Mouse (Mus musculus) macrophage (primary cell): Measurements from ENCODE around the gene Psmb5. TPM values are rescaled to one million over a fixed set of nuclear protein-coding genes. Genes with fewer than 3 reads are reported as not detected.

ENCODE experiments used
- H3K27ac ChIP-seq: fragments of 350-480 bp; formaldehyde crosslinking; 2 replicates; pipeline ENCODE4 v1.9.0; 2021
- H3K36me3 ChIP-seq: fragments of 350-480 bp; formaldehyde crosslinking; 2 replicates; pipeline ENCODE4 v1.9.0; 2021; ENCODE audit errors: inconsistent target
- H3K4me3 ChIP-seq: fragments of 350-480 bp; formaldehyde crosslinking; 2 replicates; pipeline ENCODE4 v1.9.0; 2021; ENCODE audit errors: inconsistent target
- H3K79me2 ChIP-seq: fragments of 350-480 bp; formaldehyde crosslinking; 2 replicates; pipeline ENCODE4 v1.9.0; 2021; ENCODE audit errors: inconsistent target
- WGBS: methylation state at CpG from one replicate; pipeline ENCODE4 v1.1.7; 2026; ENCODE audit warnings: inconsistent platforms; ENCODE audit not compliant: missing documents; 5-methylcytosine and 5-hydroxymethylcytosine counted together
- polyA plus RNA-seq: library from polyadenylated mRNA; stranded (reverse); fragments of 250-400 nt; gene quantifications from 3 replicates; pipeline ENCODE4 v1.2.4, GENCODE M21; 2018; ENCODE audit warnings: inconsistent platforms

Psmb5 gene
- polyA plus RNA-seq, 1 experiment from 2014 or later: 32.9 TPM

GRCm38 (mm10) chr14:54592319-54592934 lies 25.4 kb downstream of the Psmb5 start:
- WGBS: 52% methylated on average over 9 of the region's 10 CpGs
- no peaks in the 10 kb centered on the region for H3K79me2 ChIP-seq
- H3K36me3 ChIP-seq: no peaks in the 10 kb centered on the region
- no peak overlapping the region for H3K4me3 ChIP-seq
- H3K27ac ChIP-seq: no peak overlapping the region

- H3K27ac ChIP-seq: no peak overlapping the region
- H3K79me2 ChIP-seq: no peaks in the 10 kb centered on the region
- no peaks in the 10 kb centered on the region for H3K36me3 ChIP-seq
- 95% methylated on average over 16 of the region's 16 CpGs for WGBS
- no peak overlapping the region for H3K4me3 ChIP-seq
Measured at GRCm38 (mm10) chr14:54591056-54591455, 26.8 kb downstream of the Psmb5 start.

- 73% methylated on average over 7 of the region's 7 CpGs for WGBS
- Histone ChIP-seq H3K4me3 (no peak overlapping the region), H3K36me3 (no peaks in the 10 kb centered on the region), H3K79me2 (no peaks in the 10 kb centered on the region), H3K27ac (no peak overlapping the region)
Measured at GRCm38 (mm10) chr14:54583681-54584338, 34.0 kb downstream of the Psmb5 start.

- no peaks in the 10 kb centered on the region for H3K36me3 ChIP-seq
- H3K4me3 ChIP-seq: no peak overlapping the region
- H3K27ac ChIP-seq: no peak overlapping the region
- no peaks in the 10 kb centered on the region for H3K79me2 ChIP-seq
- 98% methylated on average over 9 of the region's 9 CpGs for WGBS
Measured at GRCm38 (mm10) chr14:54582536-54582935, 35.3 kb downstream of the Psmb5 start.

DNA sequence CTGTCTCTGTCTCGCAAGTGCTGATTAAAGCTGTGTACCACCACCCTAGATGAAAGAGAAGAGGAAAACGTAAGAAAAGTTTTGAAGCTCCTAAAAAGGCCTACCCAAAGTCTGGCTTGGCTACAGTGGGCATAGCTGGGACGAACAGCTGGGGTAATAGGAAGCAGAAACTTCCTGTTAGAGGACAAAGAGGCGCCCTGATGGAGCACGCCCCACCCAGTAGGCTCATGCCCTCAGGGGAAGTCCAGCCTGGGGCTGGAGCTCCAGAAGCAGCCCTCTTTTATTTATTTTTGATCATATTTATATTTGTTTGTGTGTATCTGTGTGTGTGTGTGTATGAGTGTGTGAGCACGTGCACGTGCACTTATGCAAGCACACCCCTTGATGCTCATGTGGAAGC lies 38.2 kb downstream of the Psmb5 start:
- Histone ChIP-seq H3K27ac (no peak overlapping the region), H3K36me3 (no peaks in the 10 kb centered on the region), H3K4me3 (no peak overlapping the region), H3K79me2 (no peaks in the 10 kb centered on the region)
- 22% methylated on average over 7 of the region's 7 CpGs for WGBS

DNA sequence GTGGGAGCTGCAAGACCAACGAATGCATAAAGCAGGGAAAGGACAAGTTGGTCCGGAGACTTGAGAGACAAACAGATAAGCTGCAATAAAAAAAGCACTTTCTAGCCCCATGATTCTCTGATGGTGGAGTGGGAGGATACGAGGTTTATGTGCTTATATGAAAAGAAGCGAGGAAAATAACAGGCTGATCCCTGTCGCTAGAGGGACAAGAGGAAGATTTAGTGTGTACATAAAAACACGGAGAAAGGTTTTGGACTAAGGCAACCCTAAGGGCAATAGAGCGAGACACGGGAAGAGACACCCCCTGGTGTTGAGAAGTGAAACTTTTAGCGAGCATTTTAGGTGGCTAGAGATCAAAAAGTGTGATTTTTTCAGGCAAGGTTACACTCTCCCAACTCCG lies 39.8 kb downstream of the Psmb5 start:
- H3K4me3 ChIP-seq: peak overlapping the region; percentile 54
- WGBS: under 1% methylated on average over 10 of the region's 10 CpGs
- H3K79me2 ChIP-seq: no peaks in the 10 kb centered on the region
- peak overlapping the region; percentile 28; the same call in 1 of the 2 replicates for H3K27ac ChIP-seq
- H3K36me3 ChIP-seq: no peaks in the 10 kb centered on the region

- peak within 1 kb of the TSS; percentile 28; the same call in 1 of the 2 replicates for H3K27ac ChIP-seq
Measured at GRCm38 (mm10) chr14:54577089-54577982, 40.5 kb downstream of the Psmb5 start, which contains the start of gene Ajuba. TSS of gene Ajuba (minus strand) at chr14:54577558.

DNA sequence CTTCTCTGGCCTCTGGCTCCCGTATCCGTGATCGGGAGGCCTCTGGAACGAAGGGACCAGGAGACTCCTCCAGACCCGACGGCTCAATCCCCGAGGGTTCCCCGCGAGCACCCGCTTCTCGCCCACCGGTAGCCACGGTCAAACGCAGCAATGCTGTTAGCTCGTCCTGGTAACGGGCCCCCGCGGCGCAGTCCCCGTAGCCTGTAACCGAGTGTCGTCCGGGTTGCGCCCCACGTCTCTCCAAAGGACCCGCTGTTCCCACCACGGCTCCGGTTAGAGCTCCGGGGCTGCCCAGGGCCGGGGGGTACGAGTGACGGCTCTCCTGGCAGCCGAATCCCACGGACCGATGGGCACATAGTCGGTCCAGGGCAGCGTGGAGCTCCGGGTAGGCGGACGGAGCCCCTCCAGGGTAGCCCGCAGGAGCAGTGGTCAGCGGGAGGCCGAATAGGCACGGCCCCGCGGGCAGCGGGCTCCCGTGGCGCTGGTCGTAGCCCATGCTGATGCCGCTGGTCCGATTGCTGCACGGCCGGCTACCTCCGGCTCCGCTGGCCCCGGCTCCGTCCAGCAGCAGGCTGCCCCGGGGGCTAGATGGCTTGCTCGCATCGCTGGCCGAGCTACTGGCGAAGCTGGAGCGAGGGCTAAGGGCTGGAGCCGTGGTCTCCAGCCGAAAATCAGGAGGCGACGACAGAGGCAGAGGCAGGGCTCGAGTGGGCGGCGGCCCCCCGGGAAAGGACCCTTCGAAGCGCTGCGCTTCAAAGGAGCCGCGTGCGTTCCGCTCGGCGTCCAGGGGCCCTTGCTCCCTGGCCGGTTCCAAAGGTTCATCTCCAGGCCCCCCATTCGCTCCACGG lies 41.4 kb downstream of the Psmb5 start:
- no peak overlapping the region for H3K27ac ChIP-seq
- H3K36me3 ChIP-seq: no peaks in the 10 kb centered on the region
- 7% methylated on average over 79 of the region's 84 CpGs for WGBS
- H3K79me2 ChIP-seq: no peaks in the 10 kb centered on the region
- peak overlapping the region; percentile 21; the same call in 1 of the 2 replicates for H3K4me3 ChIP-seq

More at GRCm38 (mm10) chr14:54577089-54577982, 40.5 kb downstream of the Psmb5 start, which contains the start of gene Ajuba:
- WGBS: 1% methylated on average over 65 of the region's 66 CpGs
- no peaks in the 10 kb centered on the region for H3K79me2 ChIP-seq
- H3K36me3 ChIP-seq: no peaks in the 10 kb centered on the region
- H3K4me3 ChIP-seq: peak within 1 kb of the TSS; percentile 54

DNA sequence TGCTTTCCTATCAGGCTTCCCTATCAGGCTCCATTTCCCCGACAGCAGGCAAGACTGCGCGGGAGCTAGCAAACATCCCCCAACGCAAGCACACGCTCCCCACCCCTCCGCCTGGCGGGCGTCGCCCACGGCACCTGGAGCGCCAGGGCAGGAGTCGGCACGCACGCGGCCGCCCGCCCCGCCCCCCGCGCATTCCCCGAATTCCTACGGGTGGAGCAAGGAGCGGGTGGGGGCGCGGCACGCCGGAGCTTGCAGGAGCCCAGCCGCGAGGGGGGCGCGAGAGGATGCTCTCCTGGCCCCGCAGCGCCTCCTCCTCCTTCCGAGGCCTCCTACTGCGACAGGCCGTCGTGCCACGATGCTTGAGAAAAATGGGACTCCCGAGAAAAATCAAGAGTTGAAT lies 42.2 kb downstream of the Psmb5 start:
- 11% methylated on average over 38 of the region's 39 CpGs for WGBS
- Histone ChIP-seq H3K79me2 (no peaks in the 10 kb centered on the region), H3K27ac (no peak overlapping the region), H3K36me3 (no peaks in the 10 kb centered on the region), H3K4me3 (no peak overlapping the region)

DNA sequence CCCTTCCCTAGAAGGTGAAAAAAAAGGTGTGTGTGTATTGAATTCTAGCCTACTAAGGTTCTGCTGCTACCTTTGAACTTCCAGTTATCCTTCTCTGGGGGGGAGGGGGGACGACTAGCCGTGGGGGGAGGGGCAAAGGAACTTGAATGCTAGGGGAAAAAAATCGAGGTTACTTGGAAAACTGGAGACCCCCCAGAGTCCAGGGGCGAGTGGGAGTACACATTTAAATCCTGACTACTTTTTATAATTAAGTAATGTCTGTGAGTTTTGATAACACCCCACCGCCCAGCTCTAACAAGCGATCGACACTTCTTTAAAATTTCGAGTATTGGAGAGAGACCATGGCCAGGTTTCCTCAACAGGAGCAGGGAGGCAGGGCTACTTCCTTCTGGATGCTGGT lies 42.8 kb downstream of the Psmb5 start:
- Histone ChIP-seq H3K4me3 (no peak overlapping the region), H3K79me2 (no peaks in the 10 kb centered on the region), H3K27ac (no peak overlapping the region), H3K36me3 (no peaks in the 10 kb centered on the region)
- 47% methylated on average over 8 of the region's 8 CpGs for WGBS

DNA sequence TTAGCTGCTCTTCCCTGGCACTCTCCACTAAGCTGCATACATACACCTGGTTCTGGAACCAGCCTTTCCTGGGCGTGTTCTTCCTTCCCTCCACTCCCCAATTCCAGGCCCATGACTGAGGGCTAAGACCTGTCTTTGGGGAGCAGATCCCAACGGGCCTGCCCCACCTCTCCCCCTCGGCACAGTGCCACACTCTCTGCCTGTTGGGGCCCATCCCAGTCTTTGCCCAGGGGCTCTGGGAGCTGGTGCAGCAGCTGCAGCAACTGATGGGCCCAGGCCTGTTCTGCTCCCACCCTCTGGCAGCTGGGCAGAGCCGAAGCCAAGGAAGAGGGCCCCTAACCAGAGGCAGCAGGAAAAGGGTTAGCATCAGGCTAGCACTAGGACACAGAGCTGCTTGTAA lies 43.6 kb downstream of the Psmb5 start:
- Histone ChIP-seq H3K79me2 (no peaks in the 10 kb centered on the region), H3K4me3 (no peak overlapping the region), H3K27ac (no peak overlapping the region), H3K36me3 (no peaks in the 10 kb centered on the region)
- WGBS: 88% methylated on average over 4 of the region's 4 CpGs

GRCm38 (mm10) chr14:54572790-54573736 lies 44.8 kb downstream of the Psmb5 start:
- WGBS: 78% methylated on average over 13 of the region's 14 CpGs
- H3K27ac ChIP-seq: no peak overlapping the region
- H3K79me2 ChIP-seq: no peaks in the 10 kb centered on the region
- H3K36me3 ChIP-seq: no peaks in the 10 kb centered on the region
- H3K4me3 ChIP-seq: no peak overlapping the region

DNA sequence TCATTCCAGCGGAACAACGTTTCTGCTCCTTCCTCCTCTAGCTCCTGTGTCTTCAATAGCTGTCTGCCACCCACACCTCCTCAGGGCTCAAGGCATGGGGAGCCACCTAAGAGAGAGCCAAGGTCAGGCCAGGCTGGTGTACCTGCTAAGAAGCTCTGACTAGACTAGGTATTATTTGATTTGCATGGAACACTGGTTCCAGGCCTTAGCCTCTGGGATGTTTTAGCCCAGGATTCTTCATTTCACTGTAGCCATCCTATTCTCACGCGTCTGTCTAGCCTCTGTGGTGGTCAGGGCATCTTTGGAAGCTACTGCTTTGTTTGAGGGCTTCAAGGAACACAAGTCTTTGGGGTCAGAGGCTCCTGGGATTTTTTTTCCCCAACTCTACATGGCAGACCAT lies 45.7 kb downstream of the Psmb5 start:
- WGBS: 91% methylated on average over 4 of the region's 4 CpGs
- H3K36me3 ChIP-seq: no peaks in the 10 kb centered on the region
- no peak overlapping the region for H3K27ac ChIP-seq
- H3K79me2 ChIP-seq: no peaks in the 10 kb centered on the region
- no peak overlapping the region for H3K4me3 ChIP-seq
